Mouse (Mus musculus): ENCODE data around the gene Hmx1. TPM values are rescaled to one million over a fixed set of nuclear protein-coding genes. Genes with fewer than 3 reads are reported as not detected.

The Hmx1 gene
- polyA plus RNA-seq, 1 experiment, result not detected

DNA sequence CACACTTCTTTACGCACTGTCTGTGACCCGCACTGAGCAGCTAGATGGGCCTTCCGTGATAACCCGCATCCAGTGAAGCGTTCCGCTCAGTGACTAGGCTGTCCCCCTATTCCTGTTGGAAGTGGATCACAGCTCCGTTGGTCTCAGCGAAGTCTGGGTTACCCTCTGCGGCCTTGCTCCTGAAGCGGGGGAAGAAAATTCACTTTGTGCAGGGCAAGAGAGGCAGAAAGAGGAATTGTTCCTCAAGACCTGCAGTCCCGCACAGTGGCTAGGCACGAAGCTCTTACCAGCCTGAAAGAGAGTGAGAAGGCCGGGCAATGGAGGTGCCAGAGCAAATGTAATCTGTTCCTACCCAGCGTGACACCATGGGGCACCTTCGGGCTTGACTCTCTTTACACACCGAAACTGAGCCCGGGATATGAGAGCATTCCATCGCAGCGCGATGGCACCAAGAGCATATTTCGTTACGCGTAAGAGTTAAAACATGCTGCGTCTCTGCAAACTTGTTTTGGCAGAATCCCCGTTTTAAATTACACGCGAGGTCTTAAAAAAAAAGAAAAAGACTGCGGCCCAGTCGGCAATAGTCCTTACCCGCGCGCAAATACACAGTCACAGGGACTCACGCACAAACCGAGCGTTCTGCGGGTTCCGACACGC lies 946 bp upstream of the Hmx1 start:
- TF ChIP-seq POLR2A (IDR thresholded peaks at IDR 0.05; ENCODE audit: extremely low read depth, insufficient read depth, low read length) (no peak), CTCF (IDR thresholded peaks at IDR 0.05; ENCODE audit: extremely low read depth, insufficient read depth, low read length) (no peak)
- Histone ChIP-seq H3K4me1 (ENCODE audit: control insufficient read depth, insufficient read depth, low read length) (no peaks in the 10 kb centered on the region), H3K4me3 (ENCODE audit: insufficient read depth, low read length) (no peak overlapping the region), H3K27ac (ENCODE audit: insufficient read depth, low read length) (no peak overlapping the region)

DNA sequence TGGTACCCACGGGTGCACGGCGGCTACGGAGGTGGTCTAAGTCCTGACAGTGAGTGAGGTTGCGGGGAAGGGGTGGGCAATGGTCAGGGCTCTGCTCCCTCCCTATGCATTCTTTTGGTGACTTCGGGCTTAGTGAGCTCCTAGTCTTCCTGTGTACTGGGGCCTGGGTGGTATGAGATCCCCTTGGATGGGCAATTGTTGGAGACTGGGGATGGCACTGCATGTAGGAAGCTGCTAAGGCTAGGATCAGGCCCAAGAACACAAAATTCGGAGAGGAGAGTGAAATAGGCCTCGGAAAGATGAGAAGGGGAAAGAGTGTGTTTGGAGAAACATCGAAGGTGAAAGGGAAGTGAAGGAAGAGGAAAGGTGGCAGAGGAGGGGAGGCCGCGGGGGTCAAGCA lies 533 bp downstream of the Hmx1 start:
- no peaks in the 10 kb centered on the region for H3K4me1 ChIP-seq (ENCODE audit: control insufficient read depth, insufficient read depth, low read length)
- H3K27ac ChIP-seq (ENCODE audit: insufficient read depth, low read length), result no peak overlapping the region
- TF ChIP-seq CTCF (IDR thresholded peaks at IDR 0.05; ENCODE audit: extremely low read depth, insufficient read depth, low read length) (no peak), POLR2A (IDR thresholded peaks at IDR 0.05; ENCODE audit: extremely low read depth, insufficient read depth, low read length) (no peak)
- no peak overlapping the region for H3K4me3 ChIP-seq (ENCODE audit: insufficient read depth, low read length)

- H3K4me1 ChIP-seq (ENCODE audit: control insufficient read depth, insufficient read depth, low read length), result no peaks in the 10 kb centered on the region
- H3K27ac ChIP-seq (ENCODE audit: insufficient read depth, low read length), result no peak overlapping the region
- TF ChIP-seq CTCF (IDR thresholded peaks at IDR 0.05; ENCODE audit: extremely low read depth, insufficient read depth, low read length), result no peak
- TF ChIP-seq POLR2A (IDR thresholded peaks at IDR 0.05; ENCODE audit: extremely low read depth, insufficient read depth, low read length), result no peak
- H3K4me3 ChIP-seq (ENCODE audit: insufficient read depth, low read length), result no peak overlapping the region
Observed at GRCm38 (mm10) chr5:35389915-35390314, 1.0 kb downstream of the Hmx1 start.

- H3K4me1 ChIP-seq (ENCODE audit: control insufficient read depth, insufficient read depth, low read length), result no peaks in the 10 kb centered on the region
- no peak overlapping the region for H3K4me3 ChIP-seq (ENCODE audit: insufficient read depth, low read length)
- H3K27ac ChIP-seq (ENCODE audit: insufficient read depth, low read length), result no peak overlapping the region
- TF ChIP-seq CTCF (IDR thresholded peaks at IDR 0.05; ENCODE audit: extremely low read depth, insufficient read depth, low read length) (no peak), POLR2A (IDR thresholded peaks at IDR 0.05; ENCODE audit: extremely low read depth, insufficient read depth, low read length) (no peak)
Observed at GRCm38 (mm10) chr5:35390848-35391655, 2.1 kb downstream of the Hmx1 start.

GRCm38 (mm10) chr5:35391656-35392333 lies 2.9 kb downstream of the Hmx1 start:
- H3K4me3 ChIP-seq (ENCODE audit: insufficient read depth, low read length), result no peak overlapping the region
- H3K4me1 ChIP-seq (ENCODE audit: control insufficient read depth, insufficient read depth, low read length), result no peaks in the 10 kb centered on the region
- H3K27ac ChIP-seq (ENCODE audit: insufficient read depth, low read length), result no peak overlapping the region
- TF ChIP-seq CTCF (IDR thresholded peaks at IDR 0.05; ENCODE audit: extremely low read depth, insufficient read depth, low read length) (no peak), POLR2A (IDR thresholded peaks at IDR 0.05; ENCODE audit: extremely low read depth, insufficient read depth, low read length) (no peak)

DNA sequence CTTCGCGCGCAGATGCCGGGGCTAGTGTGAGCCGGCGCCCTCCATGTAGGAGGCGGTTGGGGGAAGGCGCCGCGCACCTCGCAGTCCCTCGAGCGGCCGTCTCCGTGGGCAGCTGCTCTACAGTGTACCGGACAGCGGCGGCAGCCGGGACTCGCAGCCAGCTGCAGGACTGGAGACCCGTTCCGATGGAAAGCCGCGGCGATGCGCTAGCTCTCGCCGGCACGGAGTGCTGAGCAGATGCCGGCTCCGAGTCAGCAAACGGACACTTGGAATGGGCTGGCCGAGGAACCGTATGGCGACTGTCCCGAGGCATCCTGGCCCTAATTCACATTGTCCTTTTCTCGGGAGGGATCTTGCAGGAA lies 3.4 kb downstream of the Hmx1 start:
- TF ChIP-seq CTCF (IDR thresholded peaks at IDR 0.05; ENCODE audit: extremely low read depth, insufficient read depth, low read length) (no peak), POLR2A (IDR thresholded peaks at IDR 0.05; ENCODE audit: extremely low read depth, insufficient read depth, low read length) (no peak)
- no peak overlapping the region for H3K4me3 ChIP-seq (ENCODE audit: insufficient read depth, low read length)
- H3K4me1 ChIP-seq (ENCODE audit: control insufficient read depth, insufficient read depth, low read length), result no peaks in the 10 kb centered on the region
- no peak overlapping the region for H3K27ac ChIP-seq (ENCODE audit: insufficient read depth, low read length)

GRCm38 (mm10) chr5:35395566-35396440 lies 6.9 kb downstream of the Hmx1 start:
- TF ChIP-seq CTCF (IDR thresholded peaks at IDR 0.05; ENCODE audit: extremely low read depth, insufficient read depth, low read length) (no peak), POLR2A (IDR thresholded peaks at IDR 0.05; ENCODE audit: extremely low read depth, insufficient read depth, low read length) (no peak)
- no peak overlapping the region for H3K27ac ChIP-seq (ENCODE audit: insufficient read depth, low read length)
- no peak overlapping the region for H3K4me3 ChIP-seq (ENCODE audit: insufficient read depth, low read length)
- no peaks in the 10 kb centered on the region for H3K4me1 ChIP-seq (ENCODE audit: control insufficient read depth, insufficient read depth, low read length)

GRCm38 (mm10) chr5:35396976-35397641 lies 8.2 kb downstream of the Hmx1 start:
- H3K4me3 ChIP-seq (ENCODE audit: insufficient read depth, low read length), result no peak overlapping the region
- no peak overlapping the region for H3K27ac ChIP-seq (ENCODE audit: insufficient read depth, low read length)
- H3K4me1 ChIP-seq (ENCODE audit: control insufficient read depth, insufficient read depth, low read length), result no peaks in the 10 kb centered on the region
- TF ChIP-seq CTCF (IDR thresholded peaks at IDR 0.05; ENCODE audit: extremely low read depth, insufficient read depth, low read length) (no peak), POLR2A (IDR thresholded peaks at IDR 0.05; ENCODE audit: extremely low read depth, insufficient read depth, low read length) (no peak)
